Mouse (Mus musculus) midbrain, embryonic 12.5 days (tissue): Measurements from ENCODE around the gene Pwp1. TPM values are rescaled to one million over a fixed set of nuclear protein-coding genes. Genes with fewer than 3 reads are reported as not detected.

ENCODE experiments used
- ATAC-seq: fragments of 200-750 bp; cut with Nextera tagmentation; 2 replicates; pipeline ENCODE4 v1.8.0; 2017; ENCODE audit warnings: low read depth, moderate TSS enrichment, moderate library complexity; ENCODE audit not compliant: low FRiP score
- H3K27ac ChIP-seq: fragments of 300-500 bp; sonication (generic); replicated peaks from 2 replicates; pipeline ENCODE4 v1.5.1; 2016; ENCODE audit warnings: mild to moderate bottlenecking
- H3K27me3 ChIP-seq: fragments of 300-500 bp; sonication (generic); 2 replicates; pipeline ENCODE4 v1.6.1; 2016; ENCODE audit warnings: mild to moderate bottlenecking
- H3K36me3 ChIP-seq: fragments of 300-500 bp; sonication (generic); 2 replicates; pipeline ENCODE4 v1.6.1; 2016
- H3K4me1 ChIP-seq: fragments of 300-500 bp; sonication (generic); 2 replicates; pipeline ENCODE4 v1.6.1; 2016
- H3K4me2 ChIP-seq: fragments of 300-500 bp; sonication (generic); replicated peaks from 2 replicates; pipeline ENCODE4 v1.6.1; 2016; ENCODE audit warnings: mild to moderate bottlenecking, moderate library complexity
- H3K4me3 ChIP-seq: fragments of 300-500 bp; sonication (generic); 2 replicates; pipeline ENCODE4 v1.5.1; 2016; ENCODE audit warnings: mild to moderate bottlenecking
- H3K9ac ChIP-seq: fragments of 300-500 bp; sonication (generic); replicated peaks from 2 replicates; pipeline ENCODE4 v1.6.1; 2016; ENCODE audit warnings: mild to moderate bottlenecking, moderate library complexity
- H3K9me3 ChIP-seq: fragments of 300-500 bp; sonication (generic); 2 replicates; pipeline ENCODE4 v1.6.1; 2016; ENCODE audit warnings: mild to moderate bottlenecking
- WGBS: fragments of 180-500 bp; shearing (Covaris S2); methylation state at CpG from one replicate; pipeline ENCODE4 v1.1.7; 2016; 5-methylcytosine and 5-hydroxymethylcytosine counted together
- polyA plus RNA-seq: library from polyadenylated mRNA; unstranded; fragments of >200 nt; fragmentation: Nextera tagmentation; extraction: Ambion mirVana; gene quantifications from 2 replicates; pipeline ENCODE4 v1.2.1, GENCODE M21; 2016

Gene Pwp1
- polyA plus RNA-seq, 1 experiment from 2014 or later, result 79.3 TPM

DNA sequence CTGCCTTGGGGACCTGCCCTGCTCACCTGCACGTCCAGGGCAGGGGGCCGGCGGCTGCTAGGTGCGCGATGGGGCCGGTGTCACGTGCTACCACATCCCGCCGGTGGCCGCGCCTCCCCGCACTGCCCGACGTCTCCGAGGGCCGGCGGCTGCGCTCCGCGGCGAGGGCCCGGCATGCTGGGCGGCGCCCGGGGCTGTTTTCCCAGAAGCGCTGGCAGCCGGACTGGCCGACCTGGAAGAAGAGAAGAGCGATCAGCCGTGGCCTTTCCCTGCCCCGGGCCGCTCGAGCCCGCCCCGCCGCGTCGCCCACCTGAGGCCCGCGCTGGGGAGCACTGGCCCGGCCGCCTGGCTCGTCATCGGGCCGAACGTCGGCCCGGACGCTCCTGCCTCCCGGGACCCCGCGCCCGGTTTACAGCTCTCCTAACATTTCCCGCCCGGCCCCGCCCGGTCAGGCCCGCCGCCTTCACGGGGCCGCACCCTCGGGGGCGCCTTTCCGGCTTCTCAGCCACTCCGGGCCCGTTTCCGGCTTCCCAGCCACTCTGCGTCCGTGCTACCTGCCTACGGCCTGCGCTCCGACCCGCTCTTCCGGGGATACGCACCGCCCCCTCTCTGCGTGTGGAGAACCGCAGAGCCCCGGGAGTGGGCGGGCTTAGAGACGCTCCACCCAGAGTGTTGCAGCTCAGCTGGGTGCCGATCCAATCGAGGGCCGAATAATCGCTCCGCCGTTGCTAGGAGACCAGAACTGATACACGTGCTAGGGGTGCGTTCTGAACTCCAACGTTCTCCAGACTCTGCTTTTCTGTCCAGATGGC lies 87.4 kb downstream of the Pwp1 start, which contains the start of gene Prdm4:
Gene Prdm4, minus strand, starts transcription at position 645 of the 812 bp plus-strand sequence.
- H3K27ac ChIP-seq, result peak within 1 kb of the TSS; percentile 86
- peak within 1 kb of the TSS; percentile 80 for H3K4me2 ChIP-seq
- under 1% methylated on average over 89 of the region's 90 CpGs for WGBS
- peaks cover 29% of the 10 kb centered on the region for H3K36me3 ChIP-seq
- peak within 1 kb of the TSS; percentile 89 for H3K9ac ChIP-seq
- no peaks in the 10 kb centered on the region for H3K27me3 ChIP-seq
- H3K4me3 ChIP-seq, result peak within 1 kb of the TSS; percentile 100
- ATAC-seq, result peak; percentile 100
- H3K4me1 ChIP-seq, result peaks cover 16% of the 10 kb centered on the region
- no peaks in the 10 kb centered on the region for H3K9me3 ChIP-seq

GRCm38 (mm10) chr10:85927676-85928445 lies 98.6 kb downstream of the Pwp1 start, which contains the start of gene Ascl4:
TSS of gene Ascl4 (plus strand) at chr10:85927681.
- Histone ChIP-seq H3K4me2 (peak within 1 kb of the TSS; percentile 83), H3K4me1 (peaks cover 18% of the 10 kb centered on the region), H3K9ac (peak within 1 kb of the TSS; percentile 45), H3K27me3 (peaks cover 28% of the 10 kb centered on the region), H3K4me3 (peak within 1 kb of the TSS; percentile 57), H3K36me3 (no peaks in the 10 kb centered on the region), H3K27ac (no peak within 1 kb of the TSS), H3K9me3 (no peaks in the 10 kb centered on the region)
- 1% methylated on average over 23 of the region's 23 CpGs for WGBS
- ATAC-seq, result no peak

- peak overlapping the region; percentile 57 for H3K4me3 ChIP-seq
- no peaks in the 10 kb centered on the region for H3K9me3 ChIP-seq
- WGBS, result under 1% methylated on average over 63 of the region's 63 CpGs
- peaks cover 24% of the 10 kb centered on the region for H3K27me3 ChIP-seq
- no peaks in the 10 kb centered on the region for H3K36me3 ChIP-seq
- ATAC-seq, result peak; percentile 91
- H3K27ac ChIP-seq, result no peak overlapping the region
- H3K4me1 ChIP-seq, result peaks cover 18% of the 10 kb centered on the region
- H3K9ac ChIP-seq, result peak overlapping the region; percentile 45
- peak overlapping the region; percentile 83 for H3K4me2 ChIP-seq
Measured at GRCm38 (mm10) chr10:85928499-85929207, 99.4 kb downstream of the Pwp1 start.

DNA sequence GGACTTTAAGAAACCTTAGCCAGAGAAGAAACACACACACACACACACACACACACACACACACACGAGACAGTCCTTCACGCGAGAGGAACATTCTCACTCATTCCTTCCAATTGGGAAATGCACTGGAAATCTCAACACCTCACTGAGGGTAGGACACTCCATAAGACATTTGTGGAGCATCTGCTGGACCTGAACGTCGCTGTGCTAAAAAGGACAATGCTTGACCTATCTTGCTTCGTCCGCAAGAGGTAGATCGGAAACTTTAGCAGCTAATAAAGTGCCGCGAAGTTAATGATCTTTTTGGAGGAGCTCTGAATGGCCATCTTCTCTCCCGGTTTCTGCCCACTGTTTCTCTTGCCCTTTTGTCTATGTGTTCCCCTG lies 99.9 kb downstream of the Pwp1 start:
- no peaks in the 10 kb centered on the region for H3K9me3 ChIP-seq
- H3K36me3 ChIP-seq, result no peaks in the 10 kb centered on the region
- peak overlapping the region; percentile 57 for H3K4me3 ChIP-seq
- peaks cover 22% of the 10 kb centered on the region for H3K27me3 ChIP-seq
- H3K4me1 ChIP-seq, result peaks cover 18% of the 10 kb centered on the region
- H3K9ac ChIP-seq, result no peak overlapping the region
- 45% methylated on average over 11 of the region's 11 CpGs for WGBS
- no peak for ATAC-seq
- peak overlapping the region; percentile 83 for H3K4me2 ChIP-seq
- no peak overlapping the region for H3K27ac ChIP-seq

DNA sequence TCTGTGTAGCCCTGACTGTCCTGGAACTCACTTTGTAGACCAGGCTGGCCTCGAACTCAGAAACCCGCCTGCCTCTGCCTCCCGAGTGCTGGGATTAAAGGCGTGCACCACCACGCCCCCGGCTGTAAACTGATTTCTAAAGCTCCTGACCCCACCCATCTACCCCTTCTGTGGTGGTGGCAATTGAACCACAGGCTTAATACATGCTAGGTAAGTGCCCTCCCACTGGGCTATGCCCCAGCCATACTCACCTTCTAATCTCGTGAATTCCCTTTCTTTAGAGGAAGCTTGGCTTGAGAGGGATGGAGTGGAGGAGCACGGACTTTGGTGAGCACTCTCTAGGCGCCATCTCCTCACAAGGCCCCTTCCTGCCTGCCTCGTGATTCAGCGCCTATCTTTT lies 100.7 kb downstream of the Pwp1 start:
- no peak overlapping the region for H3K27ac ChIP-seq
- no peaks in the 10 kb centered on the region for H3K9me3 ChIP-seq
- 89% methylated on average over 11 of the region's 11 CpGs for WGBS
- H3K9ac ChIP-seq, result no peak overlapping the region
- H3K4me2 ChIP-seq, result no peak overlapping the region
- no peaks in the 10 kb centered on the region for H3K36me3 ChIP-seq
- H3K27me3 ChIP-seq, result peaks cover 22% of the 10 kb centered on the region
- ATAC-seq, result no peak
- no peak overlapping the region for H3K4me3 ChIP-seq
- H3K4me1 ChIP-seq, result peaks cover 18% of the 10 kb centered on the region

- H3K27me3 ChIP-seq, result no peaks in the 10 kb centered on the region
- 93% methylated on average over 6 of the region's 6 CpGs for WGBS
- no peaks in the 10 kb centered on the region for H3K9me3 ChIP-seq
- H3K4me3 ChIP-seq, result no peak overlapping the region
- no peak for ATAC-seq
- no peak overlapping the region for H3K27ac ChIP-seq
- peaks cover 59% of the 10 kb centered on the region for H3K36me3 ChIP-seq
- no peak overlapping the region for H3K9ac ChIP-seq
- H3K4me1 ChIP-seq, result no peaks in the 10 kb centered on the region
- no peak overlapping the region for H3K4me2 ChIP-seq
Measured at GRCm38 (mm10) chr10:85936280-85936965, 107.1 kb downstream of the Pwp1 start.

Other genes with a start within 250 kb of the Pwp1 start
- gene Prdm4, start 87.6 kb downstream of the Pwp1 start, polyA plus RNA-seq, result 35.5 and 38.2 TPM in 2 replicates
- gene Ascl4, start 98.2 kb downstream of the Pwp1 start, polyA plus RNA-seq, result 0.40 and 0.51 TPM in 2 replicates
- gene Rtcb, start 128.3 kb downstream of the Pwp1 start, polyA plus RNA-seq, result 187 and 190 TPM in 2 replicates
- gene Bpifc, start 182.4 kb downstream of the Pwp1 start, polyA plus RNA-seq, result not detected in 2 replicates
- gene Fbxo7, start 192.5 kb downstream of the Pwp1 start, polyA plus RNA-seq, result 12.8 and 13.0 TPM in 2 replicates